Mouse (Mus musculus) heart, embryonic 14.5 days (tissue): ENCODE data around the gene Esp6. TPM values are rescaled to one million over a fixed set of nuclear protein-coding genes. Genes with fewer than 3 reads are reported as not detected.
"Not testable (repeated sequence)": the region's sequence is repeated elsewhere in the genome, so short reads cannot be mapped to it uniquely, and the experiment has no call there.

Source experiments
- ATAC-seq: fragments of 200-750 bp; cut with Nextera tagmentation; 2 replicates; pipeline ENCODE4 v1.8.0; 2017; ENCODE audit warnings: low read depth, moderate TSS enrichment; ENCODE audit not compliant: insufficient number of reproducible peaks, insufficient read depth, low FRiP score
- H3K27ac ChIP-seq, 2 experiments: fragments of 200-500 bp in 1 of 2; fragments of 300-500 bp in 1 of 2; sonication (generic) in 1 of 2; replicated peaks in 1 of 2; 2 replicates each; pipeline ENCODE4 v1.5.1; 2012 to 2014; ENCODE audit warnings: low read depth in 2 of 2, low read length in 2 of 2, control low read depth in 1 of 2, mild to moderate bottlenecking in 1 of 2, mixed read lengths in 1 of 2; ENCODE audit not compliant: control insufficient read depth in 1 of 2, insufficient read depth in 1 of 2
- H3K27me3 ChIP-seq: fragments of 300-500 bp; sonication (generic); 2 replicates; pipeline ENCODE4 v1.6.1; 2014; ENCODE audit warnings: mild to moderate bottlenecking, low read length, control low read depth; ENCODE audit not compliant: control insufficient read depth, insufficient read depth
- H3K36me3 ChIP-seq: fragments of 300-500 bp; sonication (generic); 2 replicates; pipeline ENCODE4 v1.6.1; 2014; ENCODE audit warnings: mild to moderate bottlenecking, control low read depth, low read length, mixed read lengths; ENCODE audit not compliant: control insufficient read depth, insufficient read depth
- H3K4me1 ChIP-seq, 2 experiments: fragments of 200-500 bp in 1 of 2; fragments of 300-500 bp in 1 of 2; sonication (generic) in 1 of 2; 2 replicates each; pipeline ENCODE4 v1.6.1; 2012 to 2014; ENCODE audit warnings: low read length in 2 of 2, control low read depth in 1 of 2, mixed read lengths in 1 of 2; ENCODE audit not compliant: control insufficient read depth in 2 of 2, insufficient read depth in 2 of 2
- H3K4me2 ChIP-seq: fragments of 300-500 bp; sonication (generic); 2 replicates; pipeline ENCODE4 v1.6.1; 2014; ENCODE audit warnings: mild to moderate bottlenecking, low read length
- H3K4me3 ChIP-seq, 2 experiments: fragments of 200-500 bp in 1 of 2; fragments of 300-500 bp in 1 of 2; sonication (generic) in 1 of 2; 2 replicates each; pipeline ENCODE4 v1.5.1; 2012 to 2014; ENCODE audit warnings: low read length in 2 of 2, mild to moderate bottlenecking in 2 of 2, control low read depth in 1 of 2, low read depth in 1 of 2, moderate library complexity in 1 of 2; ENCODE audit not compliant: control insufficient read depth in 1 of 2, insufficient read depth in 1 of 2
- H3K9ac ChIP-seq: fragments of 300-500 bp; sonication (generic); 2 replicates; pipeline ENCODE4 v1.6.1; 2014; ENCODE audit warnings: mild to moderate bottlenecking, low read length
- H3K9me3 ChIP-seq: fragments of 300-500 bp; sonication (generic); 2 replicates; pipeline ENCODE4 v1.6.1; 2016; ENCODE audit warnings: low read length, control low read depth; ENCODE audit not compliant: control insufficient read depth
- WGBS: fragments of 180-500 bp; shearing (Covaris S2); extraction: QIAGEN DNeasy Blood & Tissue Kit; methylation state at CpG from one replicate; pipeline ENCODE4 v1.1.7; 2014; 5-methylcytosine and 5-hydroxymethylcytosine counted together
- polyA plus RNA-seq: library from polyadenylated mRNA; unstranded; fragments of >200 nt; fragmentation: Nextera tagmentation; extraction: Ambion mirVana; gene quantifications from 2 replicates; pipeline ENCODE4 v1.2.1, GENCODE M21; 2014

The Esp6 gene
- polyA plus RNA-seq: not detected in 2 replicates

DNA sequence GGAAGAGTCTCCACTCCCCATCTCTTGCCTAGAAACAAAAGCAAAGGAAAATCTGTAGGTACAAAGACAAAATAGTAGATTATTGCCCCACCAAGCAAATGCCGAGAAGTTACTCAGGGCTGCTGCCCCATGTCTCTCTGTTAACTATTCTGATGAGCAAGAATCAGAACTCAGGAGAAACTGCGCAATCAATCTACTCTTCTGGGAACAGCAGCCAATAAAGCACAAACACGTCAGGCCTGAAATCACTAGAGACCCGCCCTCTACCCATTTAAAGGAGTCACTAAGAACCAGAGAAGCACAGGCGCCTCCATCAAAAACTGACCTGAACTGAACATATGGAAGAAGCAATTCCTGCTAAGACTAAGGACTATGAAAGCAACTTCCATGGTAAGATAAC is at the start of gene Esp6:
Gene Esp6 (plus strand): TSS at position 301 of the 400 bp plus-strand sequence.
- Histone ChIP-seq H3K9me3 (no peaks in the 10 kb centered on the region), H3K27ac (no peak within 1 kb of the TSS), H3K4me1 (no peaks in the 10 kb centered on the region), H3K4me2 (no peak within 1 kb of the TSS), H3K9ac (no peak within 1 kb of the TSS), H3K4me3 (no peak within 1 kb of the TSS), H3K27me3 (no peaks in the 10 kb centered on the region), H3K36me3 (no peaks in the 10 kb centered on the region)
- no peak for ATAC-seq
- WGBS: 71% methylated on average over 5 of the region's 5 CpGs

DNA sequence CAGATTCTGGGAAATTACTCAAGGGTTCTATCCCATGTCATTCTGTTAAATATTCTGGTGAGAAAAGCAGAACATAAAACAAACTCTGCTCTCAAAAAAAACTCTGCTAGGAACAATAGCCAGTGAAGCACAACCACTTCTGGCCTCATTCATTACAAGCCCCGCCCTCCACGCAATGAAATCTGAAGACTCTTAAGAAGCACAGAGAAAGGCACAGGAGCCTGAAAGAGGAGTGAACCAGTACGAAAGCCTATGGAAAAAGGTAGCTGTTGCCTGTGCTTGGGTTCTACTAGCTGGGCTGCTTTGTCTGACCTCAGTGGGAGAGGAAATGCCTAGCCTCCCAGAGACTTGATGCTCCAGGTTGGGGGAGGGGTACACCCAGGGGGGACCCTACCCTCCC is 41.5 kb upstream of the Esp6 start, which contains the start of gene Esp8:
Gene Esp8 (plus strand): TSS at position 205 of the 400 bp plus-strand sequence.
- 64% methylated on average over 3 of the region's 3 CpGs for WGBS
- H3K27me3 ChIP-seq: no peaks in the 10 kb centered on the region
- no peak within 1 kb of the TSS for H3K4me3 ChIP-seq
- H3K36me3 ChIP-seq: no peaks in the 10 kb centered on the region
- no peak within 1 kb of the TSS for H3K9ac ChIP-seq
- no peak for ATAC-seq
- no peak within 1 kb of the TSS for H3K4me2 ChIP-seq
- H3K4me1 ChIP-seq: no peaks in the 10 kb centered on the region
- H3K27ac ChIP-seq: no peak within 1 kb of the TSS
- H3K9me3 ChIP-seq: no peaks in the 10 kb centered on the region

DNA sequence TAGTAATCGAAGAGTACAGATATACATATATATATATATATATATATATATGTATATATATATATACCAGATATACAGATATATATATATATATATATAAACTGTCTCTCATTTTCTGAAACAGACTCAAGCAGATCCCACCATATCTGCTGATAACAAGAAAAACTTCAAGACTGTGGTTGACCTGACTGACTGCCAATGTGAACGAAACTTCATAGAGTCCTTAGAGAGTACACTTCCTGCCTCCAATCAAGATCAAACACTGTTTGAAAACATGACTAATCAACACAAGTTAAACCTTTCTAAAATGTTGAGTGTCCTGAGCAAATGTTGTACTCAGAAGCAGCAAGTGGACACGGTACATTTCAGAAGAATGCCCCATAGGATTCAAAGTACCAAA is 31.5 kb upstream of the Esp6 start:
- Histone ChIP-seq H3K27me3 (no peaks in the 10 kb centered on the region), H3K36me3 (no peaks in the 10 kb centered on the region), H3K9me3 (no peaks in the 10 kb centered on the region), H3K27ac (no peak overlapping the region), H3K9ac (no peak overlapping the region), H3K4me1 (no peaks in the 10 kb centered on the region), H3K4me2 (no peak overlapping the region), H3K4me3 (no peak overlapping the region)
- ATAC-seq: no peak
- WGBS: 65% methylated on average over 3 of the region's 3 CpGs

DNA sequence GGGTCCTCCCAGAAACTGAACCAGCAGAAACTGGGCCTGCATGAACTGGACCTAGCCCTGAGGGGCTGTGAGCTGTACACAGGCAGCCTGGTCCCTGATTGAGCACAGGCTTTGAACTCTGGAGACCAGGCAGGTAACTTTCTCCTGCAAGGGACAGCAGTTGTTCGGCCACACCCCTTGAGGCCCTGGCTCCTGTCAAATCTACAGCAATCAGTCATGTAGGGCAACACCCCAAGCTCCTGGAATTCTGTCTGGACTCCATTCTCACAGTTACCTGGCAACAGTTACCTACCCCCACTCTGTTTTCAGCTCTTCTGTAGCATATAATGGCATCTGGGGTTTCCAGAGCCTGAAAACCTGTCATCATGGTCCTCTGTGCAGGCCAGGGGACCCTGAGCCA is 30.2 kb upstream of the Esp6 start:
- Histone ChIP-seq H3K9me3 (no peaks in the 10 kb centered on the region), H3K36me3 (no peaks in the 10 kb centered on the region), H3K27me3 (no peaks in the 10 kb centered on the region), H3K4me2 (no peak overlapping the region), H3K9ac (no peak overlapping the region), H3K4me3 (no peak overlapping the region), H3K27ac (no peak overlapping the region), H3K4me1 (no peaks in the 10 kb centered on the region)
- 84% methylated on average over 1 of the region's 1 CpGs for WGBS
- no peak for ATAC-seq

DNA sequence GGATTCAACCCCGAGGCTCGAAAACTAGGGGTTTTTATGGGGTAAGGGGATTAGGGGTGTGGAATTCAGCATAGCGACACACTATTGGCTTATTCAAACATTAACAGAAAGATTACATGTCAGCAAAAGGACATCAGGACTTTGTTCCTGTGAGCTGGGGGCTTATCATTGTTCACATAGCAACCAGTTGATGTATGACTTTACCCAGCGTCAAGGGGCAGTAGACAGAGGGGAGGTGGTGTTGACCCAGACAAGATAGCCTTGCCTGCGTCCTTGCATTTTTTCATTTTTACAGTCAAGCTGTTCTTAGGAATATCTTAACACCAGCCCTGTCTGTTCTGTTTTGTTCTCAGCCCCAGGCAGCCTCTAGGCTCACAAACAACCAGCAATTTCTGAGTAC is 14.3 kb upstream of the Esp6 start:
- not testable (repeated sequence) for H3K4me1 ChIP-seq, H3K9ac ChIP-seq, H3K4me2 ChIP-seq, H3K4me3 ChIP-seq, ATAC-seq, H3K9me3 ChIP-seq, H3K27ac ChIP-seq, H3K36me3 ChIP-seq, H3K27me3 ChIP-seq
- WGBS: 40% methylated on average over 5 of the region's 5 CpGs

DNA sequence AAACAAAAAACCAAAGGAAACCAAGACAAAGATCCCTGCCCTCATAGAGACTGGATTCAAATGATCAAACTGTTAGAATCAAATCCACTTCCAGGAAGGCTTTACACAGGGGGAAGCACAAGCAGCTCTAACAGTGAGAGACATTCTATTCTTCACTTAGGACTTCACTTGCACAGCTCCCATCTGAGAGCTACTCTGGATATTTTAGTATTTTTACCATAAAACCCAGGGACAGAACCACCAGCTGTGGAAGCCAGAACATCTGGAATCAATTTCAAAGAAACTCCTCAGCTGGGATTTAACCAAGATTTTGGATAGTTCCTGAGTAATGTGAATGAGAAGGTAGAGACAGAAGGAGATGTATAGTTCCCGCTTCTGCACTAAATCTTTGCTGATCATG is 7.8 kb upstream of the Esp6 start:
- no peak overlapping the region for H3K9ac ChIP-seq
- H3K4me2 ChIP-seq: no peak overlapping the region
- H3K36me3 ChIP-seq: no peaks in the 10 kb centered on the region
- no peaks in the 10 kb centered on the region for H3K9me3 ChIP-seq
- 69% methylated on average over 1 of the region's 1 CpGs for WGBS
- H3K4me3 ChIP-seq: no peak overlapping the region
- no peaks in the 10 kb centered on the region for H3K27me3 ChIP-seq
- no peaks in the 10 kb centered on the region for H3K4me1 ChIP-seq
- no peak overlapping the region for H3K27ac ChIP-seq
- ATAC-seq: no peak

DNA sequence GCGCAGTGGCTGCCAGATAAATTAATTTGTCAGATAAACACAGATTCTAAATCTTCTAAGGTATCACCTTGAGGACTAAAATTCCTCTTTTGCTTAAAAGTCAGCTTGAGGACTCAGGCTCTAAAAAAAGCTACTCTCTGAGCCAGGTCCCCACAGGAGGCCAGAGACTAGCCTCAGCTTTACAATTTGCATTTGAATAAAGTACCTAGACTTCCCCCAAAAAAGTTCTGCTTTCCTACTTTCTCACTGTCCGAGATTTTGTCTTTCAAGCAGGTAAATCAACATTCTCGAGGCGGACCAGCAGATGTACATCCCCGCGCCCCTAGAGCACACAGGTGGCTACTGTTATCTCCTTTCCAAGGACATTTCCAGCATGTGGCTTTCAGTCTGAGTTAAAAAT is 22.6 kb downstream of the Esp6 start:
- H3K27ac ChIP-seq, H3K27me3 ChIP-seq, ATAC-seq, H3K9me3 ChIP-seq, H3K4me2 ChIP-seq, H3K36me3 ChIP-seq, H3K4me1 ChIP-seq, H3K9ac ChIP-seq, H3K4me3 ChIP-seq: not testable (repeated sequence)
- whole genome bisulfite sequencing: 45% methylated on average over 6 of the region's 6 CpGs

DNA sequence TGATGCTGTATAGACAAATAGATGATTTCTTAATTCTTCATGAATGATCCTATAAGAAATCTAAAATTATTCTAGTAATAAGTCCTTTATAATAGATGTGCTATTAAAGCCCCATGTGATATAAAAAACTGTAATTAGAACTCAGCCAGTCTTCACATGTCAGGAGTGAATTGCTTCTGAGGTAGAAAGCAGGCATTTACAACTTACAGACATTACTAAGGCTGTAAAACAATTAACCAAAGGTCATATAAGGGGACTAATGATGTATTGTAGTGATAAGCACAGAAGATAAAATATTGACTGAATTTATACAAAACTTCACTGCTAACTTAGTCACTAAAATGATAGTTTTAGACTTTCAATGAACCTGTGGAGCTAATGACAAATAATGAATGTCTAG is 30.0 kb downstream of the Esp6 start:
- H3K4me1 ChIP-seq: no peaks in the 10 kb centered on the region
- no peak overlapping the region for H3K27ac ChIP-seq
- no peaks in the 10 kb centered on the region for H3K27me3 ChIP-seq
- ATAC-seq: no peak
- no peak overlapping the region for H3K4me2 ChIP-seq
- H3K9ac ChIP-seq: no peak overlapping the region
- H3K4me3 ChIP-seq: no peak overlapping the region
- H3K9me3 ChIP-seq: no peaks in the 10 kb centered on the region
- H3K36me3 ChIP-seq: no peaks in the 10 kb centered on the region
